Mouse (Mus musculus) heart, embryonic 10.5 days (tissue): Measurements from ENCODE around the gene Theg. TPM values are rescaled to one million over a fixed set of nuclear protein-coding genes. Genes with fewer than 3 reads are reported as not detected.

Source experiments
- DNase-seq: peaks from one replicate; pipeline ENCODE4 v3.0.0-alpha.2; 2017; ENCODE audit warnings: low spot score
- H3K27ac ChIP-seq: fragments of 300-500 bp; sonication (generic); 2 replicates; pipeline ENCODE4 v1.5.1; 2016; ENCODE audit warnings: mild to moderate bottlenecking
- H3K27me3 ChIP-seq: fragments of 300-500 bp; sonication (generic); 2 replicates; pipeline ENCODE4 v1.6.1; 2016; ENCODE audit warnings: mild to moderate bottlenecking; ENCODE audit not compliant: poor library complexity, insufficient read depth, severe bottlenecking
- H3K36me3 ChIP-seq: fragments of 300-500 bp; sonication (generic); 2 replicates; pipeline ENCODE4 v1.6.1; 2016; ENCODE audit warnings: mild to moderate bottlenecking, moderate library complexity
- H3K4me1 ChIP-seq: fragments of 300-500 bp; sonication (generic); 2 replicates; pipeline ENCODE4 v1.6.1; 2016; ENCODE audit warnings: mild to moderate bottlenecking
- H3K4me3 ChIP-seq: fragments of 300-500 bp; sonication (generic); 2 replicates; pipeline ENCODE4 v1.5.1; 2016; ENCODE audit warnings: mild to moderate bottlenecking, moderate library complexity
- H3K9me3 ChIP-seq: fragments of 300-500 bp; sonication (generic); 2 replicates; pipeline ENCODE4 v1.6.1; 2016; ENCODE audit warnings: mild to moderate bottlenecking, moderate library complexity
- WGBS: fragments of 180-500 bp; shearing (Covaris S2); methylation state at CpG from one replicate; pipeline ENCODE4 v1.1.7; 2016; 5-methylcytosine and 5-hydroxymethylcytosine counted together
- polyA plus RNA-seq: library from polyadenylated mRNA; unstranded; fragments of >200 nt; fragmentation: Nextera tagmentation; extraction: Ambion mirVana; gene quantifications from 2 replicates; pipeline ENCODE4 v1.2.1, GENCODE M21; 2016

Theg gene
- polyA plus RNA-seq, 1 experiment from 2014 or later, result not detected

- no peaks in the 10 kb centered on the region for H3K36me3 ChIP-seq
- H3K4me1 ChIP-seq, result no peaks in the 10 kb centered on the region
- WGBS, result 63% methylated on average over 8 of the region's 8 CpGs
- H3K27me3 ChIP-seq, result peaks cover 17% of the 10 kb centered on the region
- no peak overlapping the region for H3K27ac ChIP-seq
- DNase-seq, result peak; percentile 61
- no peak overlapping the region for H3K4me3 ChIP-seq
- no peaks in the 10 kb centered on the region for H3K9me3 ChIP-seq
Observed at GRCm38 (mm10) chr10:79586243-79586642, 888 bp downstream of the Theg start.

- Histone ChIP-seq H3K4me3 (no peak overlapping the region), H3K9me3 (no peaks in the 10 kb centered on the region), H3K4me1 (no peaks in the 10 kb centered on the region), H3K27me3 (peaks cover 17% of the 10 kb centered on the region), H3K27ac (no peak overlapping the region), H3K36me3 (no peaks in the 10 kb centered on the region)
- DNase-seq, result peak; percentile 66
- WGBS, result 87% methylated on average over 5 of the region's 5 CpGs
Observed at GRCm38 (mm10) chr10:79585723-79586122, 1.4 kb downstream of the Theg start.

- Histone ChIP-seq H3K27me3 (peaks cover 20% of the 10 kb centered on the region), H3K27ac (no peak overlapping the region), H3K9me3 (no peaks in the 10 kb centered on the region), H3K4me1 (no peaks in the 10 kb centered on the region), H3K36me3 (no peaks in the 10 kb centered on the region), H3K4me3 (no peak overlapping the region)
- peak; percentile 64 for DNase-seq
- 80% methylated on average over 6 of the region's 6 CpGs for WGBS
Observed at GRCm38 (mm10) chr10:79585136-79585535, 2.0 kb downstream of the Theg start.

GRCm38 (mm10) chr10:79584426-79584825, 2.7 kb downstream of the Theg start:
- WGBS, result 76% methylated on average over 9 of the region's 9 CpGs
- peak; percentile 64 for DNase-seq
- H3K9me3 ChIP-seq, result no peaks in the 10 kb centered on the region
- no peak overlapping the region for H3K4me3 ChIP-seq
- H3K36me3 ChIP-seq, result no peaks in the 10 kb centered on the region
- no peaks in the 10 kb centered on the region for H3K4me1 ChIP-seq
- H3K27ac ChIP-seq, result no peak overlapping the region
- H3K27me3 ChIP-seq, result peaks cover 26% of the 10 kb centered on the region

- Histone ChIP-seq H3K27ac (no peak overlapping the region), H3K4me3 (no peak overlapping the region), H3K4me1 (no peaks in the 10 kb centered on the region), H3K9me3 (no peaks in the 10 kb centered on the region), H3K27me3 (peaks cover 30% of the 10 kb centered on the region), H3K36me3 (no peaks in the 10 kb centered on the region)
- WGBS, result 54% methylated on average over 7 of the region's 7 CpGs
- peak; percentile 73 for DNase-seq
Observed at GRCm38 (mm10) chr10:79584021-79584420, 3.1 kb downstream of the Theg start.

- Histone ChIP-seq H3K27ac (no peak overlapping the region), H3K36me3 (no peaks in the 10 kb centered on the region), H3K9me3 (no peaks in the 10 kb centered on the region), H3K4me1 (no peaks in the 10 kb centered on the region), H3K4me3 (no peak overlapping the region), H3K27me3 (peaks cover 30% of the 10 kb centered on the region)
- WGBS, result 83% methylated on average over 8 of the region's 8 CpGs
- DNase-seq, result peak; percentile 58
Observed at GRCm38 (mm10) chr10:79581501-79581900, 5.6 kb downstream of the Theg start.

GRCm38 (mm10) chr10:79580811-79581210, 6.3 kb downstream of the Theg start:
- WGBS, result 43% methylated on average over 6 of the region's 6 CpGs
- no peaks in the 10 kb centered on the region for H3K9me3 ChIP-seq
- H3K4me1 ChIP-seq, result no peaks in the 10 kb centered on the region
- no peak overlapping the region for H3K27ac ChIP-seq
- H3K27me3 ChIP-seq, result peaks cover 25% of the 10 kb centered on the region
- DNase-seq, result peak; percentile 70
- no peak overlapping the region for H3K4me3 ChIP-seq
- H3K36me3 ChIP-seq, result no peaks in the 10 kb centered on the region

- DNase-seq, result peak; percentile 69
- WGBS, result 62% methylated on average over 7 of the region's 7 CpGs
- no peaks in the 10 kb centered on the region for H3K4me1 ChIP-seq
- H3K9me3 ChIP-seq, result no peaks in the 10 kb centered on the region
- H3K36me3 ChIP-seq, result no peaks in the 10 kb centered on the region
- H3K27me3 ChIP-seq, result peaks cover 23% of the 10 kb centered on the region
- H3K4me3 ChIP-seq, result no peak overlapping the region
- no peak overlapping the region for H3K27ac ChIP-seq
Observed at GRCm38 (mm10) chr10:79580356-79580755, 6.8 kb downstream of the Theg start.

GRCm38 (mm10) chr10:79579781-79580180, 7.3 kb downstream of the Theg start:
- no peaks in the 10 kb centered on the region for H3K9me3 ChIP-seq
- WGBS, result 77% methylated on average over 12 of the region's 12 CpGs
- no peaks in the 10 kb centered on the region for H3K4me1 ChIP-seq
- H3K4me3 ChIP-seq, result no peak overlapping the region
- DNase-seq, result peak; percentile 58
- no peaks in the 10 kb centered on the region for H3K36me3 ChIP-seq
- peaks cover 23% of the 10 kb centered on the region for H3K27me3 ChIP-seq
- H3K27ac ChIP-seq, result no peak overlapping the region

GRCm38 (mm10) chr10:79578891-79579290, 8.2 kb downstream of the Theg start:
- Histone ChIP-seq H3K27ac (no peak overlapping the region), H3K4me3 (no peak overlapping the region), H3K4me1 (no peaks in the 10 kb centered on the region), H3K9me3 (no peaks in the 10 kb centered on the region), H3K36me3 (no peaks in the 10 kb centered on the region), H3K27me3 (peaks cover 20% of the 10 kb centered on the region)
- DNase-seq, result peak; percentile 69
- 78% methylated on average over 7 of the region's 7 CpGs for WGBS

GRCm38 (mm10) chr10:79578276-79578675, 8.9 kb downstream of the Theg start:
- H3K27ac ChIP-seq, result no peak overlapping the region
- no peak overlapping the region for H3K4me3 ChIP-seq
- DNase-seq, result peak; percentile 55
- H3K27me3 ChIP-seq, result peaks cover 19% of the 10 kb centered on the region
- H3K9me3 ChIP-seq, result no peaks in the 10 kb centered on the region
- 73% methylated on average over 9 of the region's 9 CpGs for WGBS
- no peaks in the 10 kb centered on the region for H3K4me1 ChIP-seq
- H3K36me3 ChIP-seq, result no peaks in the 10 kb centered on the region

GRCm38 (mm10) chr10:79577376-79577775, 9.8 kb downstream of the Theg start:
- WGBS, result 72% methylated on average over 4 of the region's 4 CpGs
- H3K9me3 ChIP-seq, result no peaks in the 10 kb centered on the region
- peaks cover 19% of the 10 kb centered on the region for H3K27me3 ChIP-seq
- no peaks in the 10 kb centered on the region for H3K4me1 ChIP-seq
- H3K27ac ChIP-seq, result no peak overlapping the region
- no peak overlapping the region for H3K4me3 ChIP-seq
- no peaks in the 10 kb centered on the region for H3K36me3 ChIP-seq
- peak; percentile 67 for DNase-seq

GRCm38 (mm10) chr10:79575754-79576153, 11.4 kb downstream of the Theg start:
- 76% methylated on average over 6 of the region's 6 CpGs for WGBS
- DNase-seq, result peak; percentile 63

GRCm38 (mm10) chr10:79574796-79575195, 12.3 kb downstream of the Theg start:
- WGBS, result 89% methylated on average over 6 of the region's 6 CpGs
- H3K9me3 ChIP-seq, result no peaks in the 10 kb centered on the region
- DNase-seq, result peak; percentile 63
- H3K4me1 ChIP-seq, result no peaks in the 10 kb centered on the region
- no peak overlapping the region for H3K4me3 ChIP-seq
- H3K27me3 ChIP-seq, result peaks cover 12% of the 10 kb centered on the region
- no peaks in the 10 kb centered on the region for H3K36me3 ChIP-seq
- H3K27ac ChIP-seq, result no peak overlapping the region

More at GRCm38 (mm10) chr10:79575754-79576153, 11.4 kb downstream of the Theg start:
- no peaks in the 10 kb centered on the region for H3K4me1 ChIP-seq
- no peaks in the 10 kb centered on the region for H3K9me3 ChIP-seq
- no peaks in the 10 kb centered on the region for H3K36me3 ChIP-seq
- H3K4me3 ChIP-seq, result no peak overlapping the region
- peaks cover 19% of the 10 kb centered on the region for H3K27me3 ChIP-seq
- H3K27ac ChIP-seq, result no peak overlapping the region
